22 mouse cellular contexts compared by ENCODE assay signal in genomic region chr8:49108665-49109064, GRCm38 (mm10).
DNase-seq lines count a peak whose midpoint lies in the region; ATAC-seq and TF ChIP-seq lines count a peak whose summit lies in the region.
"Had no signal": no experiment of that assay in that cellular context is flagged by ENCODE, and none has a peak within 500 bp of the region (broad histone marks: within the 10 kb centered on the region; RNA-seq: fewer than 3 reads in every experiment).

No protein-coding gene starts in this region.

- H3K4me1 ChIP-seq in limb, embryonic 15.5 days, result peaks cover 23% of the 10 kb centered on the region
- no peaks in the 10 kb centered on the region for H3K4me1 ChIP-seq in heart, embryonic 12.5 days (replicated peaks)
- H3K4me1 ChIP-seq in lung, adult 2 months (ENCODE audit: control insufficient read depth, insufficient read depth, low read length), result no peaks in the 10 kb centered on the region
- H3K4me1 ChIP-seq: hindbrain, embryonic 15.5 days; midbrain, embryonic 12.5 days; stomach, embryonic 15.5 days had no signal

- TF ChIP-seq POLR2A in lung, adult 2 months (IDR thresholded peaks at IDR 0.05; ENCODE audit: borderline replicate concordance, extremely low read depth, low read depth, low read length), result no peak

- peak; percentile 87 for ATAC-seq in limb, embryonic 15.5 days (ENCODE audit: insufficient number of reproducible peaks, low FRiP score, low TSS enrichment, low read depth)
- no peak for ATAC-seq in heart, embryonic 12.5 days (ENCODE audit: insufficient number of reproducible peaks, low FRiP score)

- TF ChIP-seq CTCF in lung, adult 2 months (IDR thresholded peaks at IDR 0.05; ENCODE audit: insufficient read depth, low read length), result no peak

- H3K27me3 ChIP-seq in limb, embryonic 15.5 days, result no peaks in the 10 kb centered on the region
- H3K27me3 ChIP-seq in heart, embryonic 12.5 days (replicated peaks), result no peaks in the 10 kb centered on the region
- H3K27me3 ChIP-seq: hindbrain, embryonic 15.5 days; midbrain, embryonic 12.5 days; stomach, embryonic 15.5 days had no signal

- peak overlapping the region; percentile 51; the same call in 1 of the 2 replicates for H3K27ac ChIP-seq in limb, embryonic 15.5 days
- no peak overlapping the region for H3K27ac ChIP-seq in heart, embryonic 12.5 days (ENCODE audit: poor library complexity, severe bottlenecking)
- H3K27ac ChIP-seq: heart, adult 2 months; hindbrain, embryonic 15.5 days; kidney, postnatal 0 days; layer of hippocampus, adult 2 months; left cerebral cortex, adult 2 months; macrophage; midbrain, embryonic 12.5 days; stomach, embryonic 15.5 days had no signal

- H3K36me3 ChIP-seq in limb, embryonic 15.5 days, result no peaks in the 10 kb centered on the region
- no peaks in the 10 kb centered on the region for H3K36me3 ChIP-seq in heart, embryonic 12.5 days
- H3K36me3 ChIP-seq: hindbrain, embryonic 15.5 days; midbrain, embryonic 12.5 days; stomach, embryonic 15.5 days had no signal

- no peak overlapping the region for H3K4me3 ChIP-seq in limb, embryonic 15.5 days
- H3K4me3 ChIP-seq in heart, embryonic 12.5 days, result no peak overlapping the region
- H3K4me3 ChIP-seq in lung, adult 2 months (replicated peaks; ENCODE audit: extremely low read depth, low read depth, low read length), result no peak overlapping the region
- H3K4me3 ChIP-seq: heart, adult 2 months; hindbrain, embryonic 15.5 days; layer of hippocampus, adult 2 months; left cerebral cortex, adult 2 months; midbrain, embryonic 12.5 days; stomach, embryonic 15.5 days had no signal

- H3K9ac ChIP-seq in limb, embryonic 15.5 days, result no peak overlapping the region
- no peak overlapping the region for H3K9ac ChIP-seq in heart, embryonic 12.5 days
- H3K9ac ChIP-seq: hindbrain, embryonic 15.5 days; lung, embryonic 14.5 days; midbrain, embryonic 12.5 days; stomach, embryonic 15.5 days had no signal

- peak; percentile 44 for DNase-seq in embryo, embryonic 10 days (ENCODE audit: low spot score)
- peak; percentile 9 for DNase-seq in embryo, embryonic 9.5 days (ENCODE audit: extremely low spot score)
- DNase-seq in fibroblast of lung, adult 2 months (ENCODE audit: low read depth), result peak; percentile 85
- DNase-seq in cerebellum, adult 8-10 months, result no peak
- DNase-seq in right cerebral cortex, adult 18-20 months, result no peak
- DNase-seq in lung, adult 2 months, result no peak
- DNase-seq: cerebellum, adult 11 months; cerebellum, postnatal 25 days; heart, adult 2 months; kidney, adult 11 months; lung, embryonic 14.5 days; right cerebral cortex, postnatal 14 days had no signal

- H3K9me3 ChIP-seq in limb, embryonic 15.5 days, result no peaks in the 10 kb centered on the region
- H3K9me3 ChIP-seq in heart, embryonic 12.5 days (replicated peaks), result no peaks in the 10 kb centered on the region
- H3K9me3 ChIP-seq: hindbrain, embryonic 15.5 days; midbrain, embryonic 12.5 days; stomach, embryonic 15.5 days had no signal

- H3K4me2 ChIP-seq in limb, embryonic 15.5 days, result peak overlapping the region; percentile 17; the same call in 1 of the 2 replicates
- H3K4me2 ChIP-seq in heart, embryonic 12.5 days, result no peak overlapping the region
- H3K4me2 ChIP-seq: hindbrain, embryonic 15.5 days; liver, embryonic 11.5 days; lung, embryonic 14.5 days; midbrain, embryonic 12.5 days; stomach, embryonic 15.5 days had no signal

- 28% methylated on average over 4 of the region's 4 CpGs for WGBS in limb, embryonic 15.5 days
- WGBS in heart, embryonic 12.5 days, result 62% methylated on average over 4 of the region's 4 CpGs
- 78% methylated on average over 4 of the region's 4 CpGs for WGBS in lung, adult 2 months

Comparison
In these comparisons a context has a peak if more than half of its experiments do, and no peak if none do; other contexts are left out.
1. DNase-seq: peak in embryo, embryonic 10 days (single experiment), embryo, embryonic 9.5 days (single experiment) and fibroblast of lung, adult 2 months (single experiment); none in cerebellum, adult 8-10 months (single experiment), right cerebral cortex, adult 18-20 months (single experiment) and lung, adult 2 months (single experiment).